Comparison of ENCODE assay signal across 39 mouse cellular contexts in the genomic region with DNA sequence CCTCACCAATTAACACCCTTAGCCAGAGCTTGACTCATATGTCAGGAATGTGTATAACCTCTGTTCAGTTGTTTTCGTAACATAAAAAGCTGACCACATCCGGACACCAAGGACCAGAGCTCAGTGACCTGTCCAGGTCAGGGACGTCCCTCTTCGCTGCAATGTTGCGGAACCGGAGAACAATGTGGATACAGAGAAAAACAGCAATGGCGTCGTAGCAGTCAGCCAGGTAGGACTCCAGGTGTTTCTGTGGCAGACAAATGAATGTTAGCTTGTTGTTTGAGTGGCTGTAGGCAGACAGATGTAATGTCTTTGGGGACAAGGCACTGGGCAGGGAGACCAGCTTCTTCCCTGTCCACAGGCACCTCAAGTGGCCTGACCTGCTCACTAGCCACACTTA. TPM values are rescaled to one million over a fixed set of nuclear protein-coding genes. Genes with fewer than 3 reads are reported as not detected.
"Had no signal": no experiment of that assay in that cellular context is flagged by ENCODE, and none has a peak within 500 bp of the region (broad histone marks: within the 10 kb centered on the region; RNA-seq: fewer than 3 reads in every experiment).

No protein-coding gene starts in this region.

- H3K9me3 ChIP-seq: heart, embryonic 10.5 days; heart, embryonic 13.5 days; heart, embryonic 15.5 days; hindbrain, embryonic 10.5 days; hindbrain, embryonic 13.5 days; hindbrain, embryonic 15.5 days; intestine, embryonic 15.5 days; kidney, embryonic 15.5 days had no signal

- H3K4me2 ChIP-seq: heart, embryonic 11.5 days; heart, embryonic 13.5 days; heart, embryonic 15.5 days; hindbrain, embryonic 12.5 days; hindbrain, embryonic 13.5 days; hindbrain, embryonic 14.5 days; hindbrain, embryonic 15.5 days; intestine, embryonic 15.5 days; kidney, embryonic 15.5 days had no signal

- ATAC-seq: hindbrain, embryonic 16.5 days; hindbrain, postnatal 0 days; inflammation-experienced regulatory T-cells, adult 6 months; intestine, embryonic 15.5 days; intestine, embryonic 16.5 days; intestine, postnatal 0 days had no signal

- DNase-seq: heart, postnatal 10 days; heart, postnatal 14 days; heart, postnatal 36 days; heart, postnatal 4 days; kidney, adult 11 months; kidney, adult 18-20 months; kidney, adult 2 months; kidney, adult 8-10 months; kidney, adult 9 months; kidney, postnatal 10 days; kidney, postnatal 14 days; kidney, postnatal 36 days; kidney, postnatal 4 days; layer of hippocampus, adult 9-11 months; layer of hippocampus, postnatal 36 days had no signal

- H3K4me3 ChIP-seq: heart, embryonic 10.5 days; heart, embryonic 13.5 days; heart, embryonic 15.5 days; hindbrain, embryonic 10.5 days; hindbrain, embryonic 12.5 days; hindbrain, embryonic 13.5 days; hindbrain, embryonic 15.5 days; intestine, embryonic 15.5 days; kidney, embryonic 15.5 days; layer of hippocampus, adult 2 months; left cerebral cortex, adult 2 months had no signal

- H3K9ac ChIP-seq: heart, embryonic 13.5 days; heart, embryonic 15.5 days; hindbrain, embryonic 12.5 days; hindbrain, embryonic 13.5 days; hindbrain, embryonic 14.5 days; hindbrain, embryonic 15.5 days; intestine, embryonic 15.5 days; kidney, embryonic 15.5 days had no signal

- H3K4me1 ChIP-seq: heart, embryonic 10.5 days; heart, embryonic 13.5 days; heart, embryonic 15.5 days; hindbrain, embryonic 12.5 days; hindbrain, embryonic 13.5 days; hindbrain, embryonic 15.5 days; intestine, embryonic 15.5 days; kidney, embryonic 15.5 days had no signal

- H3K36me3 ChIP-seq: heart, embryonic 10.5 days; heart, embryonic 13.5 days; heart, embryonic 15.5 days; hindbrain, embryonic 10.5 days; hindbrain, embryonic 12.5 days; hindbrain, embryonic 13.5 days; hindbrain, embryonic 15.5 days; intestine, embryonic 15.5 days; kidney, embryonic 15.5 days had no signal

- H3K27ac ChIP-seq: heart, embryonic 10.5 days; heart, embryonic 13.5 days; heart, embryonic 15.5 days; hindbrain, embryonic 10.5 days; hindbrain, embryonic 12.5 days; hindbrain, embryonic 13.5 days; hindbrain, embryonic 14.5 days; hindbrain, embryonic 15.5 days; hindbrain, postnatal 0 days; intestine, embryonic 15.5 days; kidney, embryonic 15.5 days; kidney, postnatal 0 days; layer of hippocampus, adult 2 months; left cerebral cortex, adult 2 months had no signal

RNA-seq across cellular contexts. Expression of gene H2-Q1, which starts 42.2 kb away (rescaled TPM):
- polyA plus RNA-seq: heart, embryonic 16.5 days; heart, postnatal 0 days; hindbrain, embryonic 10.5 days; hindbrain, embryonic 11.5 days; kidney, embryonic 14.5 days; kidney, embryonic 15.5 days; kidney, embryonic 16.5 days; kidney, postnatal 0 days had no signal
